ENCODE assay signal across 7 mouse cellular contexts in the genomic region with DNA sequence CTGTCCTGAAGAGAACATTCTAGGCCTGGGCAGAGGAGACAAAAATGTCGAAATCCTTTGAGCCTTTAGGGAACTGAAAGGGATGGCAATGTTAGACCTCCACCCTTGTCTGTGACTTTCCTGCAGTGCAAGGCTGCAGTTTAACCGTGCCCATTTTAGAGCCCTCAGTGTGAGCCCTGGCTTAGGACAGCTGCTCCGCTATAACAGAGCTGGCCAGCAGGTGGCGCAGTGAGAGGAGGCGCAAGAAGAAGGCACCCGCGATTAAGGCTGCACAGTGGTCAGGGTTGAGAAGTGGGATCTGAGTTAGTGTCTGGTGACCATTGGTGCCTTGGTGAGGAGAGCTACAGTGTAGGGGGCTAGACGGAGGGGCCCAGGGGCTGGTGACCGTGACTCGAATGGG. TPM values are rescaled to one million over a fixed set of nuclear protein-coding genes. Genes with fewer than 3 reads are reported as not detected.
DNase-seq lines count a peak whose midpoint lies in the region; ATAC-seq and TF ChIP-seq lines count a peak whose summit lies in the region.

No protein-coding gene starts in this region.

- 5% methylated on average over 10 of the region's 10 CpGs for WGBS in cerebellum, adult 2 months
- WGBS in hindbrain, embryonic 15.5 days: 7% methylated on average over 10 of the region's 10 CpGs
- WGBS in midbrain, embryonic 15.5 days: 13% methylated on average over 10 of the region's 10 CpGs

- H3K9me3 ChIP-seq in hindbrain, embryonic 15.5 days: no peaks in the 10 kb centered on the region
- H3K9me3 ChIP-seq in midbrain, embryonic 15.5 days: no peaks in the 10 kb centered on the region

- no peak overlapping the region for H3K27ac ChIP-seq in cerebellum, adult 2 months (ENCODE audit: insufficient read depth, low read length)
- no peak overlapping the region for H3K27ac ChIP-seq in hindbrain, embryonic 15.5 days (replicated peaks)
- no peak overlapping the region for H3K27ac ChIP-seq in midbrain, embryonic 15.5 days

- DNase-seq in R1 (ENCODE audit: low read depth, low spot score): peak; percentile 86
- peak; percentile 55 to 78 for DNase-seq in cerebellum, adult 2 months
- peak; percentile 87 for DNase-seq in left cerebral cortex, postnatal 4 days
- peak; percentile 38 to 70 for DNase-seq in spleen, postnatal 14 days (ENCODE audit: low spot score in 2 of 2)

- peak; percentile 93 for TF ChIP-seq CTCF in cerebellum, adult 2 months (IDR thresholded peaks at IDR 0.05; ENCODE audit: borderline replicate concordance, insufficient read depth, low read depth, low read length)

- no peak for TF ChIP-seq POLR2A in cerebellum, adult 2 months (IDR thresholded peaks at IDR 0.05; ENCODE audit: borderline replicate concordance, insufficient read depth, low read length)

- ATAC-seq in frontal cortex, adult (ENCODE audit: low TSS enrichment): peak; percentile 81
- ATAC-seq in hindbrain, embryonic 15.5 days (ENCODE audit: low FRiP score, low read depth): 0 out of 2 replicates have a peak, but pooled peaks have one; percentile 20
- 0 out of 2 replicates have a peak, but pooled peaks have one; percentile 28 for ATAC-seq in midbrain, embryonic 15.5 days (replicated peaks)

- intact Hi-C loops in left cerebral cortex, postnatal 4 days (cut with DNase I): no loop called here

- no peaks in the 10 kb centered on the region for H3K27me3 ChIP-seq in cerebellum, adult 2 months (ENCODE audit: control insufficient read depth, insufficient read depth, low read length)
- no peaks in the 10 kb centered on the region for H3K27me3 ChIP-seq in hindbrain, embryonic 15.5 days
- no peaks in the 10 kb centered on the region for H3K27me3 ChIP-seq in midbrain, embryonic 15.5 days (replicated peaks)

- no peak overlapping the region for H3K4me3 ChIP-seq in cerebellum, adult 2 months (replicated peaks; ENCODE audit: insufficient read depth, low read depth, low read length)
- no peak overlapping the region for H3K4me3 ChIP-seq in hindbrain, embryonic 15.5 days
- no peak overlapping the region for H3K4me3 ChIP-seq in midbrain, embryonic 15.5 days

- no peak overlapping the region for H3K9ac ChIP-seq in hindbrain, embryonic 15.5 days
- no peak overlapping the region for H3K9ac ChIP-seq in midbrain, embryonic 15.5 days

- H3K4me1 ChIP-seq in cerebellum, adult 2 months (ENCODE audit: control insufficient read depth, insufficient read depth, low read length): peaks cover 3% of the 10 kb centered on the region
- H3K4me1 ChIP-seq in hindbrain, embryonic 15.5 days (replicated peaks): 0 out of 2 replicates have a peak, but pooled peaks cover 3% of the 10 kb centered on the region
- H3K4me1 ChIP-seq in midbrain, embryonic 15.5 days: peaks cover 21% of the 10 kb centered on the region

- no peaks in the 10 kb centered on the region for H3K36me3 ChIP-seq in hindbrain, embryonic 15.5 days
- H3K36me3 ChIP-seq in midbrain, embryonic 15.5 days (replicated peaks): no peaks in the 10 kb centered on the region

- no peak overlapping the region for H3K4me2 ChIP-seq in hindbrain, embryonic 15.5 days
- H3K4me2 ChIP-seq in midbrain, embryonic 15.5 days: no peak overlapping the region

RNA-seq across cellular contexts. Expression of a gene that starts 12.1 kb away (rescaled TPM):
- polyA plus RNA-seq in cerebellum, adult 2 months (2012; rRNA removed): not detected in 2 replicates
- polyA plus RNA-seq in hindbrain, embryonic 15.5 days (2015; fragmentation: Nextera tagmentation; extraction: Ambion mirVana): not detected in 2 replicates
- not detected for total RNA-seq in left cerebral cortex, postnatal 4 days (2021)
- not detected in 2 replicates for polyA plus RNA-seq in midbrain, embryonic 15.5 days (2015; fragmentation: Nextera tagmentation; extraction: Ambion mirVana)

RNA-seq across cellular contexts. Expression of a gene that starts 17.6 kb away (rescaled TPM):
- 1.7 and 2.2 TPM in 2 replicates for polyA plus RNA-seq in cerebellum, adult 2 months (2012; rRNA removed)
- polyA plus RNA-seq in hindbrain, embryonic 15.5 days (2015; fragmentation: Nextera tagmentation; extraction: Ambion mirVana): 2.2 TPM in 2 replicates
- total RNA-seq in left cerebral cortex, postnatal 4 days (2021): 1 to 10 TPM; 1.4 to 1.5 TPM
- polyA plus RNA-seq in midbrain, embryonic 15.5 days (2015; fragmentation: Nextera tagmentation; extraction: Ambion mirVana): 1.6 and 2.9 TPM in 2 replicates

RNA-seq across cellular contexts. Expression of a gene that starts 49.5 kb away (rescaled TPM):
- 2.9 and 3.1 TPM in 2 replicates for polyA plus RNA-seq in cerebellum, adult 2 months (2012; rRNA removed)
- 0.40 and 0.59 TPM in 2 replicates for polyA plus RNA-seq in hindbrain, embryonic 15.5 days (2015; fragmentation: Nextera tagmentation; extraction: Ambion mirVana)
- total RNA-seq in left cerebral cortex, postnatal 4 days (2021): 1 to 10 TPM; 1.2 to 1.5 TPM
- polyA plus RNA-seq in midbrain, embryonic 15.5 days (2015; fragmentation: Nextera tagmentation; extraction: Ambion mirVana): 0.32 and 0.55 TPM in 2 replicates

Comparison
In these comparisons a context has a peak if more than half of its experiments do, and no peak if none do; other contexts are left out.
1. ATAC-seq: peak in every context shown above with its lines; median percentile 81 in frontal cortex, adult; 28 in midbrain, embryonic 15.5 days; 20 in hindbrain, embryonic 15.5 days.